Mouse (Mus musculus) heart, embryonic 16.5 days (tissue): ENCODE results near the gene Gm5269. TPM values are rescaled to one million over a fixed set of nuclear protein-coding genes. Genes with fewer than 3 reads are reported as not detected.
A peak's percentile ranks its signal among the peaks of the same experiment; 100 is the strongest.

Source experiments
- ATAC-seq: fragments of 200-750 bp; cut with Nextera tagmentation; replicated peaks from 2 replicates; pipeline ENCODE4 v1.8.0; 2017; ENCODE audit warnings: moderate number of reproducible peaks; ENCODE audit not compliant: insufficient read depth, low FRiP score; ENCODE audit errors: extremely low read depth
- H3K27ac ChIP-seq: fragments of 300-500 bp; sonication (generic); 2 replicates; pipeline ENCODE4 v1.5.1; 2014; ENCODE audit warnings: mild to moderate bottlenecking, low read length, control low read depth, moderate library complexity
- H3K27me3 ChIP-seq: fragments of 300-500 bp; sonication (generic); 2 replicates; pipeline ENCODE4 v1.6.1; 2014; ENCODE audit warnings: low read length, mixed read lengths; ENCODE audit not compliant: control insufficient read depth, insufficient read depth
- H3K36me3 ChIP-seq: fragments of 300-500 bp; sonication (generic); 2 replicates; pipeline ENCODE4 v1.6.1; 2014; ENCODE audit not compliant: control insufficient read depth, insufficient read depth
- H3K4me1 ChIP-seq: fragments of 300-500 bp; sonication (generic); 2 replicates; pipeline ENCODE4 v1.6.1; 2014; ENCODE audit warnings: low read length, mixed read lengths; ENCODE audit not compliant: control insufficient read depth, insufficient read depth
- H3K4me2 ChIP-seq: fragments of 300-500 bp; sonication (generic); 2 replicates; pipeline ENCODE4 v1.6.1; 2014; ENCODE audit warnings: low read depth, mild to moderate bottlenecking, control low read depth, low read length
- H3K4me3 ChIP-seq: fragments of 300-500 bp; sonication (generic); 2 replicates; pipeline ENCODE4 v1.5.1; 2014; ENCODE audit warnings: mild to moderate bottlenecking, control low read depth, low read length
- H3K9ac ChIP-seq: fragments of 300-500 bp; sonication (generic); 2 replicates; pipeline ENCODE4 v1.6.1; 2014; ENCODE audit warnings: low read length, control low read depth
- H3K9me3 ChIP-seq: fragments of 300-500 bp; sonication (generic); replicated peaks from 2 replicates; pipeline ENCODE4 v1.6.1; 2016; ENCODE audit warnings: low read length; ENCODE audit not compliant: control insufficient read depth
- WGBS: fragments of 180-500 bp; shearing (Covaris S2); extraction: QIAGEN DNeasy Blood & Tissue Kit; methylation state at CpG from one replicate; pipeline ENCODE4 v1.1.7; 2014; 5-methylcytosine and 5-hydroxymethylcytosine counted together
- polyA plus RNA-seq: library from polyadenylated mRNA; unstranded; fragments of >200 nt; fragmentation: Nextera tagmentation; extraction: Ambion mirVana; gene quantifications from 2 replicates; pipeline ENCODE4 v1.2.1, GENCODE M21; 2015

Gm5269 gene
- polyA plus RNA-seq, 1 experiment from 2014 or later: not detected

GRCm38 (mm10) chr1:45919752-45920151 lies 29.7 kb upstream of the Gm5269 start:
- Histone ChIP-seq H3K9me3 (no peaks in the 10 kb centered on the region), H3K4me3 (no peak overlapping the region), H3K9ac (no peak overlapping the region), H3K4me2 (no peak overlapping the region), H3K4me1 (peaks cover 3% of the 10 kb centered on the region), H3K36me3 (no peaks in the 10 kb centered on the region), H3K27me3 (no peaks in the 10 kb centered on the region), H3K27ac (no peak overlapping the region)
- ATAC-seq: no peak
- WGBS: 94% methylated on average over 1 of the region's 1 CpGs

- 57% methylated on average over 4 of the region's 4 CpGs for WGBS
- Histone ChIP-seq H3K9me3 (no peaks in the 10 kb centered on the region), H3K27ac (no peak overlapping the region), H3K4me2 (no peak overlapping the region), H3K36me3 (no peaks in the 10 kb centered on the region), H3K4me1 (peaks cover 3% of the 10 kb centered on the region), H3K9ac (no peak overlapping the region), H3K27me3 (no peaks in the 10 kb centered on the region), H3K4me3 (no peak overlapping the region)
- ATAC-seq: no peak
These were observed 27.2 kb upstream of the Gm5269 start for GRCm38 (mm10) chr1:45917136-45917803.

GRCm38 (mm10) chr1:45916174-45916573 lies 26.1 kb upstream of the Gm5269 start:
- Histone ChIP-seq H3K27ac (no peak overlapping the region), H3K9ac (no peak overlapping the region), H3K4me3 (no peak overlapping the region), H3K4me1 (peaks cover 3% of the 10 kb centered on the region), H3K36me3 (no peaks in the 10 kb centered on the region), H3K4me2 (no peak overlapping the region), H3K27me3 (no peaks in the 10 kb centered on the region), H3K9me3 (no peaks in the 10 kb centered on the region)
- no peak for ATAC-seq
- WGBS: 60% methylated on average over 3 of the region's 3 CpGs

GRCm38 (mm10) chr1:45914236-45914635 lies 24.2 kb upstream of the Gm5269 start:
- WGBS: 92% methylated on average over 4 of the region's 4 CpGs
- Histone ChIP-seq H3K4me2 (no peak overlapping the region), H3K4me3 (no peak overlapping the region), H3K27me3 (no peaks in the 10 kb centered on the region), H3K9me3 (no peaks in the 10 kb centered on the region), H3K27ac (no peak overlapping the region), H3K9ac (no peak overlapping the region), H3K36me3 (no peaks in the 10 kb centered on the region), H3K4me1 (peaks cover 3% of the 10 kb centered on the region)
- no peak for ATAC-seq

- ATAC-seq: peak; percentile 91
- WGBS: 15% methylated on average over 5 of the region's 5 CpGs
- H3K4me1 ChIP-seq: peaks cover 7% of the 10 kb centered on the region; the same call in 1 of the 2 replicates
- no peak overlapping the region for H3K9ac ChIP-seq
- peak overlapping the region; percentile 75 for H3K27ac ChIP-seq
- H3K4me3 ChIP-seq: no peak overlapping the region; the same call in 1 of the 2 replicates
- H3K4me2 ChIP-seq: peak overlapping the region; percentile 42
- H3K9me3 ChIP-seq: no peaks in the 10 kb centered on the region
- H3K27me3 ChIP-seq: no peaks in the 10 kb centered on the region
- no peaks in the 10 kb centered on the region for H3K36me3 ChIP-seq
These were observed 15.2 kb upstream of the Gm5269 start for GRCm38 (mm10) chr1:45905107-45905821.

- H3K27me3 ChIP-seq: no peaks in the 10 kb centered on the region
- ATAC-seq: no peak
- H3K4me1 ChIP-seq: peaks cover 7% of the 10 kb centered on the region; the same call in 1 of the 2 replicates
- no peaks in the 10 kb centered on the region for H3K36me3 ChIP-seq
- no peaks in the 10 kb centered on the region for H3K9me3 ChIP-seq
- 86% methylated on average over 3 of the region's 3 CpGs for WGBS
- no peak overlapping the region for H3K27ac ChIP-seq
- no peak overlapping the region for H3K9ac ChIP-seq
- H3K4me3 ChIP-seq: no peak overlapping the region
- H3K4me2 ChIP-seq: no peak overlapping the region
These were observed 14.1 kb upstream of the Gm5269 start for GRCm38 (mm10) chr1:45904161-45904560.

GRCm38 (mm10) chr1:45898044-45898443 lies 8.0 kb upstream of the Gm5269 start:
- no peak overlapping the region for H3K9ac ChIP-seq
- no peak for ATAC-seq
- WGBS: 38% methylated on average over 1 of the region's 1 CpGs
- H3K27me3 ChIP-seq: no peaks in the 10 kb centered on the region
- no peak overlapping the region for H3K4me3 ChIP-seq
- no peaks in the 10 kb centered on the region for H3K36me3 ChIP-seq
- no peak overlapping the region for H3K4me2 ChIP-seq
- H3K9me3 ChIP-seq: no peaks in the 10 kb centered on the region
- no peak overlapping the region for H3K27ac ChIP-seq
- no peaks in the 10 kb centered on the region for H3K4me1 ChIP-seq

GRCm38 (mm10) chr1:45894168-45894912 lies 4.3 kb upstream of the Gm5269 start:
- no peaks in the 10 kb centered on the region for H3K4me1 ChIP-seq
- H3K36me3 ChIP-seq: no peaks in the 10 kb centered on the region
- no peaks in the 10 kb centered on the region for H3K27me3 ChIP-seq
- ATAC-seq: no peak
- no peak overlapping the region for H3K4me3 ChIP-seq
- H3K9ac ChIP-seq: no peak overlapping the region
- H3K27ac ChIP-seq: no peak overlapping the region
- H3K4me2 ChIP-seq: no peak overlapping the region
- 80% methylated on average over 6 of the region's 6 CpGs for WGBS
- no peaks in the 10 kb centered on the region for H3K9me3 ChIP-seq

GRCm38 (mm10) chr1:45891986-45892385 lies 1.9 kb upstream of the Gm5269 start:
- Histone ChIP-seq H3K9ac (no peak overlapping the region), H3K9me3 (no peaks in the 10 kb centered on the region), H3K4me1 (no peaks in the 10 kb centered on the region), H3K27ac (no peak overlapping the region), H3K36me3 (no peaks in the 10 kb centered on the region), H3K27me3 (no peaks in the 10 kb centered on the region), H3K4me2 (no peak overlapping the region), H3K4me3 (no peak overlapping the region)
- no peak for ATAC-seq
- 62% methylated on average over 2 of the region's 2 CpGs for WGBS
